Mouse (Mus musculus) embryonic fibroblast, embryonic 13.5 days (primary cell): ENCODE results near the gene Ppp1r27.

Experiments
- CTCF ChIP-seq: IDR thresholded peaks from 2 replicates; pipeline ENCODE4 v1.5.1; 2011; ENCODE audit warnings: mild to moderate bottlenecking, control low read depth, low read length, moderate library complexity, borderline replicate concordance; ENCODE audit not compliant: insufficient read depth
- POLR2A ChIP-seq: IDR thresholded peaks from 2 replicates; pipeline ENCODE4 v1.6.1; 2011; ENCODE audit warnings: low read depth, mild to moderate bottlenecking, control low read depth, low read length, moderate library complexity

DNA sequence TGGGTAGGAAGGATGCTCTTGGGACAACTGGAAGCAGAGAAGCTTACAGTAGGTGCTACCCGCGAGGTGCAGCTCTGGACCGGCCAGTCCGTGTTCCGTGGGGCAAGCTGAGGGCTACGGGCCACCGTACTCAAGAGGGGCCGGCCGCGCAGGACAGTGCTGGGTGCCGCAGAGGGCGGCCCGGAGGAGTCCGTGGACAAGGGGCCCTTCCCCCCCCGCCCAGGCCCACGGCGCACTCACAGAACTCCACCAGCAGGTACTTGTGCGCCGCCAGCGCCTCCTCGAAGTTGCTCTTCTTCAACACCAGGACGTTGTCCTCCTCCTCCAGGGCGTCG, 21.5 kb upstream of the Ppp1r27 start:
- TF ChIP-seq CTCF: no peak
- TF ChIP-seq POLR2A: no peak
